Mouse (Mus musculus) hindbrain, embryonic 16.5 days (tissue): ENCODE measurements around the gene Magi1. TPM values are rescaled to one million over a fixed set of nuclear protein-coding genes. Genes with fewer than 3 reads are reported as not detected.

Source experiments
- ATAC-seq: fragments of 200-750 bp; cut with Nextera tagmentation; 2 replicates; pipeline ENCODE4 v1.8.0; 2017; ENCODE audit warnings: moderate TSS enrichment, moderate library complexity
- H3K27ac ChIP-seq: fragments of 300-500 bp; sonication (generic); 2 replicates; pipeline ENCODE4 v1.5.1; 2014; ENCODE audit warnings: low read depth, mild to moderate bottlenecking, control low read depth, low read length, moderate library complexity
- H3K27me3 ChIP-seq: fragments of 300-500 bp; sonication (generic); replicated peaks from 2 replicates; pipeline ENCODE4 v1.6.1; 2014; ENCODE audit warnings: low read length; ENCODE audit not compliant: control insufficient read depth, insufficient read depth
- H3K36me3 ChIP-seq: fragments of 300-500 bp; sonication (generic); 2 replicates; pipeline ENCODE4 v1.6.1; 2014; ENCODE audit warnings: mild to moderate bottlenecking, low read length, moderate library complexity, mixed read lengths; ENCODE audit not compliant: control insufficient read depth, insufficient read depth
- H3K4me1 ChIP-seq: fragments of 300-500 bp; sonication (generic); 2 replicates; pipeline ENCODE4 v1.6.1; 2014; ENCODE audit warnings: low read depth, low read length; ENCODE audit not compliant: control insufficient read depth, insufficient read depth
- H3K4me2 ChIP-seq: fragments of 300-500 bp; sonication (generic); 2 replicates; pipeline ENCODE4 v1.6.1; 2014; ENCODE audit warnings: mild to moderate bottlenecking, low read length, control low read depth, moderate library complexity
- H3K4me3 ChIP-seq: fragments of 300-500 bp; sonication (generic); 2 replicates; pipeline ENCODE4 v1.5.1; 2014; ENCODE audit warnings: mild to moderate bottlenecking, low read length, control low read depth, moderate library complexity
- H3K9ac ChIP-seq: fragments of 300-500 bp; sonication (generic); 2 replicates; pipeline ENCODE4 v1.6.1; 2014; ENCODE audit warnings: low read depth, mild to moderate bottlenecking, control low read depth, low read length, moderate library complexity
- H3K9me3 ChIP-seq: fragments of 300-500 bp; sonication (generic); 2 replicates; pipeline ENCODE4 v1.6.1; 2014; ENCODE audit warnings: mild to moderate bottlenecking, low read length, moderate library complexity; ENCODE audit not compliant: control insufficient read depth
- WGBS: fragments of 180-500 bp; shearing (Covaris S2); extraction: QIAGEN DNeasy Blood & Tissue Kit; methylation state at CpG from one replicate; pipeline ENCODE4 v1.1.7; 2014; 5-methylcytosine and 5-hydroxymethylcytosine counted together
- polyA plus RNA-seq: library from polyadenylated mRNA; unstranded; fragments of >200 nt; fragmentation: Nextera tagmentation; extraction: Ambion mirVana; gene quantifications from 2 replicates; pipeline ENCODE4 v1.2.1, GENCODE M21; 2015

Magi1 gene
- polyA plus RNA-seq, 1 experiment from 2014 or later, result 27.7 TPM

DNA sequence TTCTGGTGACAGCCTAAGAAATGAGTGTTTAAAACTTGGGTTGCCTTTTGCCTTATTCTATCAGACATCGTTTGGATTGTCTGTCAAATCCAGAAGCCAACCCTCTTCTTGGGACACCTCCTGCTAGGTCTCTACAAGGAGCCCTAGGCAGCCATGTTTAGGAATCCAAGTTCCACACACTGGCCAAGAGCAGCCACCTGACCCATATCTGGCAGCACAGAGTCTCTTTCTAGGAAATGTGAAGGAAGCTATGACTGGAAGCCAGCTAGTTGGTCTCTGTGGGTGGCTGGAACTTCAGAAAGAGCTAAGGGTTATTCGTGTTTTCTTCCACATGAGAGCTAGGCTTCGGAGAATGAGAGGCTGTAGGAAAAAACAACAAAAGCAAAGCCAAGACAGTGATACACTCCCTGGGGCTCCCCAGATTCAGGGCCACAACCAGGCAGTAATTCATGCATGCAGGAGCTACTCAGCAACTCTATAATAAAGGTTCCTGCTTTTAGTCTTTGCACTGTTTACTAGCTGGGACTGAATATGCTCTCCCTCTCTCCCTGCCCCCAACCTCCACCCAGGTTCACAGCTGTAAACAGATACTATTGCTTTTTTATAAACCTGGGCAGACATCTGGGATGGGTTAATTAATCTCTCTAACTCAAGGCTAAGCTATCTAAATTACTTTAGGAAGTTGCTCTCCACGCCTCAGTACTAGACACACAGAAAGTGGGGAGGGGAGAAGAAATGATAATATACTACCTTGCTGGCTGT lies 188.6 kb downstream of the Magi1 start:
- 45% methylated on average over 4 of the region's 4 CpGs for WGBS
- no peaks in the 10 kb centered on the region for H3K4me1 ChIP-seq
- no peak for ATAC-seq
- no peak overlapping the region for H3K9ac ChIP-seq
- no peak overlapping the region for H3K27ac ChIP-seq
- no peak overlapping the region for H3K4me3 ChIP-seq
- H3K9me3 ChIP-seq, result no peaks in the 10 kb centered on the region
- no peaks in the 10 kb centered on the region for H3K36me3 ChIP-seq
- no peaks in the 10 kb centered on the region for H3K27me3 ChIP-seq
- H3K4me2 ChIP-seq, result no peak overlapping the region

DNA sequence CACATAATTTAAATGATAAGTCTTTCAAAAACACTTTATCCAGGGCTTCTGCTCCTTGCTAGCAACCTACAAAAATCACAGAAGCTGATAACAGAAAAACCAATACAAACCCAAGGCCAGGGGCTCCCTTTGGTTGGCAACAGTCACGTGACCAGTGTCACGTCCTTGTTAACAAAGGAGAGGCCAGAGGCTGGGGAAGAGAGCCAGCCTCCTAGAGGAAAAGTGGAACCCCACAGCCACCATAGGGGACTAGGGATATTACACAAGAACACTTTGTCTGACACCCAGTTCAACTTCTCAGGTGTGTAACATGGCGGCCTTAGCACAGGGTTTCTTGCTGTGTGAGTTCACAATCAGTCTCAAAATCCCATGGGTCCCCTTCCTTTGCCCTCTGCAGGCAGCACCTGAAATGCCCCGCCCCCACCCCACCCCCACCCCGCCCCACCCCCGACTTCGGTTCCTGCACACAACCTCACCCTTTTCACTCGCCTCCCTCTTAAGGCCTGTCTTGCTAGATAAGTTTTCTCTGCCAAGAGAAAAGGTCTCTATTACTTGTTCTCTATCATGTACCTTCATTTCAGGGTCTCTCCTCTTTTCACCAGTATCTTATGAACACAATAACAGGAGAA lies 190.6 kb downstream of the Magi1 start:
- Histone ChIP-seq H3K4me1 (no peaks in the 10 kb centered on the region), H3K9ac (no peak overlapping the region), H3K9me3 (no peaks in the 10 kb centered on the region), H3K27me3 (no peaks in the 10 kb centered on the region), H3K36me3 (no peaks in the 10 kb centered on the region), H3K4me2 (no peak overlapping the region), H3K27ac (no peak overlapping the region), H3K4me3 (no peak overlapping the region)
- WGBS, result 51% methylated on average over 8 of the region's 8 CpGs
- no peak for ATAC-seq

DNA sequence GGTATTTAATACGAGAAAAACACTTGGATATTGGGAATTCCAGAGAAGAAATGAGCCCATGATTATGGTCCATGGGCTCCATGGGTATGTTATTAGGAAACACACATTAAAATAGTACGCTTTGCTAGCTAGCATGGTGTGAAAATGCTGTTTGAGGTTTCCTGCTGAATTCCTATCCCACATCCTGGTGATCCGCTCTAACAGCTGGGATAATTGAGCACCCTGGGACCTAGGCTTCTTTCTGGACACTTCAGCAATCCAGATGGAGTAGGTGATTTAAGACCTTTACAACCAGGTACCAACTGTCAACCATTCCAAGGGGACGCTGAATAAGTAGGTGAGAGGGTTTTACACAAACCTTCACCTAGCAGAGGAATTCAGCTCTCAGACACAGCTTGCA lies 191.2 kb downstream of the Magi1 start:
- Histone ChIP-seq H3K27me3 (no peaks in the 10 kb centered on the region), H3K36me3 (no peaks in the 10 kb centered on the region), H3K4me3 (no peak overlapping the region), H3K27ac (no peak overlapping the region), H3K9ac (no peak overlapping the region), H3K4me2 (no peak overlapping the region), H3K9me3 (no peaks in the 10 kb centered on the region), H3K4me1 (no peaks in the 10 kb centered on the region)
- 86% methylated on average over 4 of the region's 4 CpGs for WGBS
- no peak for ATAC-seq

DNA sequence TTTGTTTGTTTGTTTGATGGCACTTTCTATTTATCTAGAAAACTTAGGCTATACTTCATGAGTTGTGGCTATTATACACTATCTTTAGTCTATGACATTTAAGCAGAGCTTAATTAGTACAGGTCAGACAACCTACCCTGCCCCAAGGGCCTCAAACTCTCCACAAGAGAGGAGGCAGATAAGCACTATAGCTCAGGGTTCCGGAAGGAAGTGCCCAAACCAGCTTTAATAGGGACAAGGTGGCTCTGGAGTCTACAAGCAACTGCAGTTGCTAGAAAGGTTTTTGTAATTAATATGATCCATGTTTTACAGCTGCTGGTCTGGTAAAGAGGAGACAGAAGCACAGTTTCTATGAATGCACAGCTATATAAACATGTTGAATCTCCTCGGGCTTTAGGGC lies 196.9 kb downstream of the Magi1 start:
- ATAC-seq, result no peak
- Histone ChIP-seq H3K9me3 (no peaks in the 10 kb centered on the region), H3K4me3 (no peak overlapping the region), H3K4me2 (no peak overlapping the region), H3K9ac (no peak overlapping the region), H3K36me3 (no peaks in the 10 kb centered on the region), H3K4me1 (no peaks in the 10 kb centered on the region; the same call in 1 of the 2 replicates), H3K27me3 (no peaks in the 10 kb centered on the region), H3K27ac (no peak overlapping the region)
- 74% methylated on average over 2 of the region's 2 CpGs for WGBS

DNA sequence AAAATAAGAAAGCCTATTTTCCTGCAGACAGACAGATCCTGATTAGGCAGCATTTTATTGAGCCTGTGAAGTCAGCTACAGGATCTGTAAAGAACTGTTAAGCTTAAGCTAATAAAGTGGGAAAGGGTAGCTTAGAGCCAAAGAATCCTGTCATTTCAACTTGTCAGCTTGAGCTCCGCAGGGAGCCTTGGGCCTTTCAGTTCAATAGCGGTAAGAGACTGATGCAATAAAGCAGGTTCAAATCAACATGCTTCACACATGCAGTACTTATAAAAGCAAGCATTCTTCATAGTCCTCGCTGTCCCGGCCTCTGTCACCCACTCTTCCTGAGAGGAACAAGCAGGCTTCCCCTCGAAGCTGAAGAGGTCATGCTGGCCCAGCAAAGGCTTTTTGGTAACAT lies 199.0 kb downstream of the Magi1 start:
- no peaks in the 10 kb centered on the region for H3K27me3 ChIP-seq
- ATAC-seq, result no peak
- no peaks in the 10 kb centered on the region; the same call in 1 of the 2 replicates for H3K4me1 ChIP-seq
- H3K36me3 ChIP-seq, result no peaks in the 10 kb centered on the region
- H3K9me3 ChIP-seq, result no peaks in the 10 kb centered on the region
- H3K27ac ChIP-seq, result no peak overlapping the region
- no peak overlapping the region for H3K4me2 ChIP-seq
- WGBS, result 15% methylated on average over 5 of the region's 5 CpGs
- no peak overlapping the region for H3K9ac ChIP-seq
- no peak overlapping the region for H3K4me3 ChIP-seq

DNA sequence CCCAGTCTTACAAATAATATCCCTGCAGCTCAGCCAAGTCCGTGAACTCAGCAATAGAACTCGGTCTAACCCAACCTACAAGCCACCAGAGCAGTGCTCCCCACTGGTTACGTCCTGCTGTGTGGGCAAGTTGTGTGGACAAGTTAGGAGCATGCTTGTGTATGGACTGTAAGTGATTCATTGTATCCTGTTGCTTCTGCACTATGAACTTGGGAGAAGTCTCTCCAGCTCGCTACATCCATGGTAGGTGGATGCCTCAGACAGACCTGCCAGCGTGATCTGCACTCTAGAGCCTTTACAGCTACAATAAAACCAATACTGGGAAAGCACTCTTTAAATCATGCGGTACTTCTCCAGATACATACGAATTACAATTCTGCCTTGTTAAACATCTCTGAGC lies 200.3 kb downstream of the Magi1 start:
- H3K4me1 ChIP-seq, result no peaks in the 10 kb centered on the region; the same call in none of the 2 replicates
- no peaks in the 10 kb centered on the region for H3K27me3 ChIP-seq
- WGBS, result 92% methylated on average over 7 of the region's 7 CpGs
- H3K9ac ChIP-seq, result no peak overlapping the region
- ATAC-seq, result no peak
- no peak overlapping the region for H3K27ac ChIP-seq
- no peak overlapping the region for H3K4me2 ChIP-seq
- H3K9me3 ChIP-seq, result no peaks in the 10 kb centered on the region
- no peaks in the 10 kb centered on the region for H3K36me3 ChIP-seq
- H3K4me3 ChIP-seq, result no peak overlapping the region

DNA sequence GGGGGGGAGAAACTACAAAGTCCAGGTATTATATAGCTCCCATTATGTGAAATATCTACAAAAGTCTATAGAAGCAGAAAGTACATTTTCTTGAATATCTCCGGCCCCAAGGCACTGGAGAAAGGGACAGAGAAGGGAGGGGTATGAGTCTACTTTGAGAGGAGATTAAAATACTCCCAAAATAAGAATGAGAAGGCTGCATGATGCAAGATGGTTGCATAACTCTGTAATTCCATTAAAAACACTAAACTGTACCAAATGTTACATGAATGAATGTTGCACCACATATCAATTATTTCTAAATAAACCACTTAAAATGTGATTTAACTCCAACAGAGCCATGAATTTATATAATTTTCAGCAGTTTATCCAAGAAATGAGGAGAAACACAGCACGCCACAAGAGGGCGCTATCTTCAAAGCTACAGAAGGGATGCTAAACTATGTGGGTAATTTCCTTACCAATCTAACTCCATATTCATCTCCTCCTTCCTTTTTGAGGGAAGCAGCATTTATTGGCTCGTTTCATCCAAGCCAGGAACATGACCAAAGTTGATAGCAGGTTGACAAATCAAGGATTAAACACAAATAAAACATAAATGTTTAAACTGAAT lies 202.7 kb downstream of the Magi1 start:
- Histone ChIP-seq H3K4me1 (no peaks in the 10 kb centered on the region; the same call in none of the 2 replicates), H3K27ac (no peak overlapping the region)
- WGBS, result 14% methylated on average over 4 of the region's 4 CpGs

DNA sequence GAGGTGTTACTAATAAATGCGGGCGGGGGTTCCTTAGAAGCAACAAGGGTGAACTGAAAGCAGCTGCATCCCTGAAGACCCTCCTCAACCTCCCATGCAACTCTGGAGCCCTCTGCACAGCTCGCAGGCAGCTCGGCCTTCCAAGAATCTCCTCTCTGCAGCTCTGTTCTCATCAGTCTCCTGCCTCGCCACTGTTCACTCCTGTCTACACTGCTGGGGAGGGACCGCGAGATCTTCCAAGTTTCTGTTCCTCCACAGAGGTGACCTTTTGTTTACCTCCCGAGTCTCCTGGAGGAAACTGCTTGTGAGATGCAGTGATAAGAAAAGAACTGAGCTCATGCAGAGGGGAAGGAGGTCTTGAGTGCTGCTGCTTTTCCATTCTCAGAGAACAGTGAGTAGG lies 204.8 kb downstream of the Magi1 start:
- 22% methylated on average over 8 of the region's 8 CpGs for WGBS
- no peak overlapping the region for H3K27ac ChIP-seq
- no peak overlapping the region for H3K9ac ChIP-seq
- H3K4me2 ChIP-seq, result no peak overlapping the region
- H3K4me1 ChIP-seq, result no peaks in the 10 kb centered on the region; the same call in none of the 2 replicates
- no peak for ATAC-seq
- no peak overlapping the region for H3K4me3 ChIP-seq
- no peaks in the 10 kb centered on the region for H3K36me3 ChIP-seq
- H3K27me3 ChIP-seq, result no peaks in the 10 kb centered on the region
- no peaks in the 10 kb centered on the region for H3K9me3 ChIP-seq

More for the DNA sequence above, 202.7 kb downstream of the Magi1 start:
- Histone ChIP-seq H3K4me2 (no peak overlapping the region), H3K4me3 (no peak overlapping the region), H3K36me3 (no peaks in the 10 kb centered on the region), H3K27me3 (no peaks in the 10 kb centered on the region), H3K9me3 (no peaks in the 10 kb centered on the region), H3K9ac (no peak overlapping the region)
- ATAC-seq, result no peak

DNA sequence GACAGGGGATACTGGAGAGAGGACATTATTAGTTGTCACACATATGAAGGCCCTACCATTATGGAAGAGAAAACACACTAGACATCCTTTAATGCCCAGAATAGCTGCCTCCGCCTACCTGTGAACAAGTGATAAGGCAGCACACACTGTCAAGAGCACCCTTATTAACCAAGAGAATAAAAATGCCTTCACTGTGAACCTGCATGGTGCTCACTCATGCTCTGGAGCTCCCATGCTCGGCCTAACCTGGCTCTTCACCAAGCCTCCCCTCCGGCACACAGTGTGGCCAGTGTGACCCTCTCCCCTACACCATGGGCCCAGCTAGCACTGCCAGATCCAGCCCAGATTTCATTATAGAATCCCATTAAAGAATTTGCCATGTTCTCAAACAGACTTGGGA lies 206.7 kb downstream of the Magi1 start:
- ATAC-seq, result no peak
- Histone ChIP-seq H3K9ac (no peak overlapping the region), H3K4me1 (no peaks in the 10 kb centered on the region; the same call in none of the 2 replicates), H3K36me3 (no peaks in the 10 kb centered on the region), H3K4me2 (no peak overlapping the region), H3K9me3 (no peaks in the 10 kb centered on the region), H3K27me3 (no peaks in the 10 kb centered on the region), H3K4me3 (no peak overlapping the region), H3K27ac (no peak overlapping the region)
- WGBS, result 90% methylated on average over 3 of the region's 3 CpGs
